ENCODE assay signal across 13 mouse cellular contexts in the genomic region with DNA sequence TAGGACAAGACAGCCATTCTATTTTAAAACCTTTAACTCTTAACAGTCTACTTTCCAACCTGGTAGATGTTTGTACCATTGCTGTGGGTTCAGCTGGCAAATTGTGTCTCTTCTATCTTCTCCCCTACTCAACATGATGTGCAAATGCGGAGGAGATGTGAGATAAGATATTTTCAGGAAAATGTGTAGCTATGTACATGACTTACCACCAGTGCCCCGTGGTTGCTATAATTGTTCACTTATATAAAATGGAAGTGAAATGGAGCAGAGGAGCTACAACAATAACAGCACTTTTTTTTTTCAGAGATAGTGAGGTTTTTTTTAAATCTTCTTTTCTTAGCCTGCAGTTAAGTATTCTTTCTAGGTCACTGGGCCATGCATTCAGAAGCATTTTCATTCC.
"Had no signal": no experiment of that assay in that cellular context is flagged by ENCODE, and none has a peak within 500 bp of the region (broad histone marks: within the 10 kb centered on the region; RNA-seq: fewer than 3 reads in every experiment).

No protein-coding gene starts in this region.

- ATAC-seq: intestine, postnatal 0 days; liver, embryonic 12.5 days had no signal

- DNase-seq: kidney, adult 2 months; kidney, postnatal 25 days; layer of hippocampus, adult 9-11 months; layer of hippocampus, postnatal 36 days; liver; lung, adult 2 months; lung, postnatal 14 days; lung, postnatal 4 days; midbrain, embryonic 14.5 days; right cerebral cortex, postnatal 4 days; thymus, postnatal 25 days had no signal
